Mouse (Mus musculus): ENCODE measurements around the gene Tjp2. TPM values are rescaled to one million over a fixed set of nuclear protein-coding genes. Genes with fewer than 3 reads are reported as not detected.
"Not testable (repeated sequence)": the region's sequence is repeated elsewhere in the genome, so short reads cannot be mapped to it uniquely, and the experiment has no call there.

The Tjp2 gene
- total RNA-seq, 2 experiments from 2014 or later, result 14.5 to 17.3 TPM

GRCm38 (mm10) chr19:24223851-24224251 lies 979 bp downstream of the Tjp2 start:
- no peak for DNase-seq (ENCODE audit: low spot score in 2 of 2)

- no peak for DNase-seq (ENCODE audit: low spot score in 2 of 2)
Measured at GRCm38 (mm10) chr19:24221455-24221854, 3.4 kb downstream of the Tjp2 start.

GRCm38 (mm10) chr19:24220795-24221445 lies 3.9 kb downstream of the Tjp2 start:
- no peak for DNase-seq (ENCODE audit: low spot score in 2 of 2)

GRCm38 (mm10) chr19:24219011-24219410 lies 5.8 kb downstream of the Tjp2 start:
- DNase-seq (ENCODE audit: low spot score in 2 of 2), result no peak

DNA sequence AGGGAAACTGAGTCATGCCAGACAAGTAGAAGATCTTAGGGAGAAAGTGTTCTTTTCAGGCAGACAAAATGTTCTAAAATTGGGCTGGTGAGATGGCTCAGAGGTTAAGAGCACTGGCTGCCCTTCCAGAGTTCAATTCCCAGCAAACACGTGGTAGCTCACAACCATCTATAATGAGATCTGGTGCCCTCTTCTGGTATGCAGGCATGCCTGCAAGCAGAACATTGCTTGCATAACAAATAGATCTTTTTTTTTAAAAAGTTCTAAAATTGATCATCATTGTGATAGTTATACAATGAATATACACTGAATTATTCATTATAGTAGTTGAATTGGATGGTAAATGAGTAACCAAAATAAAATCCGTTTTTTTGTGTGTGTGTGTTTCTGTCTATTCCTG lies 6.5 kb downstream of the Tjp2 start:
- DNase-seq (ENCODE audit: low spot score in 2 of 2), result no peak

DNA sequence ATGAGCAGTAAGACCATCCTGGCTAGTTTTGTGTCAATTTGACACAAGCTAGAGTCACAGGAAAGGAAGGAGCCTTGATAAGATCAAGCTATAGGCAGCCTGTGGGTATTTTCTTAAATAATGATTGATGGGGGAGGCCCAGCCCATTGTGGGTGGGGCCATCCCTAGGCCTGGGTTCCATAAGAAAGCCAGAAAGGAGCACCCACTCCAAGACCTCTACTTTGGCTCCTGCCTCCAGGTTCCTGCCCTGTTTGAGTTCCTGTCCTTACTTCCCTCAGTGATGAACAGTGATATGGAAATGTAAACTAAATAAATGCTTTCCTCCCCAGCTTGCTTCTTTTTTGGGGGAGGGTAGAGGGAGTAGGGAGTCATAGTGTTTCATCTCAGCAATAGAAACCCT lies 7.0 kb downstream of the Tjp2 start:
- DNase-seq (ENCODE audit: low spot score in 2 of 2), result no peak

- no peak for DNase-seq (ENCODE audit: low spot score in 2 of 2)
Measured at GRCm38 (mm10) chr19:24216771-24217170, 8.1 kb downstream of the Tjp2 start.

GRCm38 (mm10) chr19:24214939-24215338 lies 9.9 kb downstream of the Tjp2 start:
- no peak for DNase-seq (ENCODE audit: low spot score in 2 of 2)

- no peak for DNase-seq (ENCODE audit: low spot score in 2 of 2)
Measured at GRCm38 (mm10) chr19:24213299-24213698, 11.5 kb downstream of the Tjp2 start.

- no peak for DNase-seq (ENCODE audit: low spot score in 2 of 2)
Measured at GRCm38 (mm10) chr19:24212552-24213249, 12.1 kb downstream of the Tjp2 start.

DNA sequence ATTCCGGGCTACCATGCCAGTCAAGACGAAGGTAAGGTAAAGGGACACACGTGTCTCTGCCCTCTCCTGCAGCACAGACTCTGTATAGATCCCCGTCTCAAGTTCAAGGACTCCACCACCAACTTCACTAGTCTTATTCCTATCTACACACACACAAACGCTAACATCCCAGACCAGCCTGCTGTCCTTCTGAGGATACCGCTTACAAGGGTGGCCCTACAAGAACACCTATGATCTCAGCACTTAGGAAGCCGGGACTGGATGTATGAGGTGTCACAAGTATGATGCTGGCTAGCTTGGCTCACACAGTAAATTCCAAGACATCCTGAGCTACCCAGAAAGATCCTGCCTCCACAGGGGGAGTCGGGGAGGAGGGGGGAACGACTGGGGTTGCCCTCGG lies 13.7 kb downstream of the Tjp2 start:
- DNase-seq (ENCODE audit: low spot score in 2 of 2), result no peak

GRCm38 (mm10) chr19:24209516-24209915 lies 15.3 kb downstream of the Tjp2 start:
- no peak for DNase-seq (ENCODE audit: low spot score in 2 of 2)

GRCm38 (mm10) chr19:24207967-24208366 lies 16.9 kb downstream of the Tjp2 start:
- DNase-seq (ENCODE audit: low spot score in 2 of 2), result no peak

- DNase-seq (ENCODE audit: low spot score in 2 of 2), result no peak
Measured at GRCm38 (mm10) chr19:24205001-24205400, 19.8 kb downstream of the Tjp2 start.

- DNase-seq (ENCODE audit: low spot score in 2 of 2), result no peak
Measured at GRCm38 (mm10) chr19:24201848-24202247, 23.0 kb downstream of the Tjp2 start.

- DNase-seq (ENCODE audit: low spot score in 2 of 2), result no peak
Measured at GRCm38 (mm10) chr19:24200566-24200965, 24.3 kb downstream of the Tjp2 start.

GRCm38 (mm10) chr19:24198676-24199303 lies 26.0 kb downstream of the Tjp2 start:
- no peak for DNase-seq (ENCODE audit: low spot score in 2 of 2)

DNA sequence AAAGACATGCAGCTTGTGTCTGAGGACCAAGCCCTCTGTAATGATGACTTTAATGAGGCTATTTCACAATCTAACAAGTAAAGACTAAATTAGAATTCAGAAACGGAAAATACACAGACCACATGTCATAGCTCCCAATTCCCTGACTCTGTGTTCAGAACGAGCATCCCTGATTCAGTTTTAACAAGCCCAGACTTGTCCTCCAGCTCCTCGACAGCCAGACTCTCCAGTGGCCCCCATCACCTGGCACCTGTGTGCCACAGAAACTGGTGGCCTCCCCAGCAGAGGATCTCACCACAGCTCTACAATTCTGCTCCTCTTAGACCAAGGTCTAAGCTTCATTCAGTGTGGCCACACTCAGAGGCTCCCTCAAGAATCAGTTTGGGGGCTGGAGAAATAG lies 27.5 kb downstream of the Tjp2 start:
- DNase-seq (ENCODE audit: low spot score in 2 of 2), result no peak

DNA sequence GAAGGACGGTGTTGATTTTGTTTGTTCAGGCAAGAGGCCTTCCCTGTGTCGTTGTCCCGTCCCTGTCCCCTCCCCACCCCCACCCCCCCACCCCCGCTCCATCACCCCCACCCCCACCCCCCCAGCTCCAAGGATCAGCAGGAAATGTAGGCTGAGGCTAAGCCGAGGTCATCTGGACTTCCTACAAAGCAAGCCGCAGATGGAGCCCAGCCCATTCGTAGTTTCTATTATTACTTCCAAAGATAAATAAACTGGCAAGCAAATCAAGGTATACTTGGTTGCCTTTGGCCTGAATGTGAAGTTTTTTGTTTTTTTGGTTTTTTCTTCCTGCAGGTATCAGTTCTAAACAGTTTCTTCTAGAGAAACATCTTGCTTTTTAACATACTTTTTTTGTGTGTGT lies 29.6 kb downstream of the Tjp2 start:
- no peak for DNase-seq (ENCODE audit: low spot score in 2 of 2)

DNA sequence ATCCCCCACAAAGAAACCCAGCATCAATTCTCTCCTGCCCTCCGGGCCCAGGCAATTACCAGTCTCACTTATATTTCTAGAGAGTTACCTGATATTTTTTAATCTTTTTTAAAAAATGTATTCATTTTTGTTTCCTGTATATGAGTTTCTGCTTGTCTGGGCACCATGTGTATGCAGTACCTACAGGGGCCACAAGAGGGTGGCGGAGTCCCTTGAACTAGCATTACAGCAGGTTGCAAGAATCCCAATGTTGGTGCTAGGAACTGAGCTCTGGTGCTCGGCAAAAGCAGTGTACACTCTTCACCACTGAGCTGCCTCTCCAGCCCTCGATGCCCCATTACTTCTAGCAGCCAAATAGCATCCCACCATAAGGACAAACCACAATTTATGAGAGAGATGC lies 30.6 kb downstream of the Tjp2 start:
- DNase-seq (ENCODE audit: low spot score in 2 of 2), result no peak

DNA sequence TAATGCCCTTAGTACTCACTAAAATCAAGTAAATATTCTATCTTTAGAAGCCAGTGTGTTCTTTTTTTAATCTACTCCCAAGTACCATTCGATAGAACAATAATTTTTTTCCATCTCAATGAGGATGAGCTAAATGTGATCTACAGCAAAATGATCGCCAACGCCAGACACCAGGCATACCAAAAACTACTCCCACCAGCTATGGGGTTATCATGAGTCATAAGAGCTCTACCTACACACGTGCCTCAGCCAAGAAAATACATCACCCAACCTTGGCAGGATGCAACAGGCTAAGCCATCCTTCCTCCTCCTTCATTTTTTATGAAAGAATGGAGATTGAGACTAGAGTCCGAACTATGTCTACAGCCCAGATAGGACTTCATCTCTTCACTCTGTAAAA lies 31.9 kb downstream of the Tjp2 start:
- DNase-seq (ENCODE audit: low spot score in 2 of 2), result no peak

- DNase-seq (ENCODE audit: low spot score in 2 of 2), result no peak
Measured at GRCm38 (mm10) chr19:24187791-24188190, 37.0 kb downstream of the Tjp2 start.

DNA sequence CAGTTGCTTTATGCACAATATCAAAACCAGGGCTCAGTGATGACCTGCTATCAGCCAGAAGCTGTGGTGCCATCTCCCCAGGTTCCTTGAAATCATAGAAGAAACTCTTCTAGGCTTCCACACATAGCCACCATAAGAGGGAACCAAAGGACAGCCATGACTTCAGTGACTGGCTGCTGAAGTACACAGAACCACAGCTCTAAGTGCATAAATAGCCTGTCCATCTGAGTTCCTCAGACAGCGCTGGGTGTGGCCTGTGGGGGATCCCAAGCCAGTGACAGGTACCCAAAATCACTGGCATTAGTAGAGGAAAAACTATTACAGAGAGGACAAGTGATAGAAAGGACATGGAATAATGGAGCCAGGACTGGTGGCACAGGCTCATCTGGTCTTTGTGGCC lies 37.5 kb downstream of the Tjp2 start:
- DNase-seq (ENCODE audit: low spot score in 2 of 2), result not testable (repeated sequence)
